Mouse (Mus musculus) brain, embryonic 14.5 days (tissue): ENCODE measurements around the gene Mgea5.

Experiments
- CTCF ChIP-seq: fragments of 200-500 bp; IDR thresholded peaks from 2 replicates; pipeline ENCODE4 v1.5.1; 2012; ENCODE audit warnings: inconsistent platforms, mild to moderate bottlenecking, moderate library complexity, borderline replicate concordance; ENCODE audit not compliant: insufficient read depth, insufficient read length; ENCODE audit errors: extremely low read depth
- POLR2A ChIP-seq: fragments of 200-500 bp; IDR thresholded peaks from 2 replicates; pipeline ENCODE4 v1.6.1; 2012; ENCODE audit warnings: mild to moderate bottlenecking, inconsistent platforms, borderline replicate concordance; ENCODE audit not compliant: poor library complexity, insufficient read depth, insufficient read length, severe bottlenecking; ENCODE audit errors: extremely low read depth

- TF ChIP-seq POLR2A (no peak), CTCF (no peak)
Observed at GRCm38 (mm10) chr19:45740233-45740632, 43.4 kb downstream of the Mgea5 start.
